Mouse (Mus musculus): ENCODE measurements around the gene Pfdn6.
"Not testable (repeated sequence)": the region's sequence is repeated elsewhere in the genome, so short reads cannot be mapped to it uniquely, and the experiment has no call there.

Pfdn6 gene

DNA sequence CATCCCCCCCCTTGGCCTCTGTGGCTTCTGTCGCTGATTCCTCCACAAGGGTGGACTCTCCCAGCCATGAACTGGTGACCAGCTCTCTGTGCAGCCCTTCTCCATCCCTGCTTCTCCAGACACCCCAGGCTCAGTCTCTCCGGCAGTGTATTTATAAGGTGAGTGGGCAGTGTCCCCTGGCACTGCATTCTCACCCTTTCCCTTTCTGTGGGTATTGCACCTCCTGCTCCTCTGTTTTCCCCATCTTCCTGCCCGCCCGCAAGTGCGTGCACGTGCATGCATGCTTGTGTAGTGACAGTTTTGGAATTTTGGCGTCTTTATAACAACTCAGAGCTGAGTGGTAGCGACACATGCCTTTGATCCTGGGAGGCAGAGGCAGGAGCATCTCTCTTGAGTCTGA, 26.2 kb downstream of the Pfdn6 start:
- no peak for DNase-seq

DNA sequence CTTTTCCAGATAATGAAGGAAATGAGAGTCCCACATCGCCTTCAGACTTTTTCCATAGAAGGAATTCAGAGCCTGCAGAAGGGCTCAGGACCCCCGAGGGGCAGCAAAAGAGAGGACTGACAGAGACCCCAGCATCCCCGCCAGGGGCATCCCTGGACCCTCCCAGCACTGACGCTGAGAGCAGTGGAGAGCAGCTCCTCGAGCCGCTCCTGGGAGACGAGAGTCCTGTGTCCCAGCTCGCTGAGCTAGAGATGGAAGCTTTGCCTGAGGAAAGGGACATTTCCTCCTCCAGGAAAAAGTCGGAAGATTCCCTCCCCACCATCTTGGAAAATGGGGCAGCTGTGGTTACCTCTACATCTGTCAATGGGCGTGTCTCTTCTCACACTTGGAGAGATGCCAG, 26.9 kb downstream of the Pfdn6 start:
- DNase-seq = no peak

DNA sequence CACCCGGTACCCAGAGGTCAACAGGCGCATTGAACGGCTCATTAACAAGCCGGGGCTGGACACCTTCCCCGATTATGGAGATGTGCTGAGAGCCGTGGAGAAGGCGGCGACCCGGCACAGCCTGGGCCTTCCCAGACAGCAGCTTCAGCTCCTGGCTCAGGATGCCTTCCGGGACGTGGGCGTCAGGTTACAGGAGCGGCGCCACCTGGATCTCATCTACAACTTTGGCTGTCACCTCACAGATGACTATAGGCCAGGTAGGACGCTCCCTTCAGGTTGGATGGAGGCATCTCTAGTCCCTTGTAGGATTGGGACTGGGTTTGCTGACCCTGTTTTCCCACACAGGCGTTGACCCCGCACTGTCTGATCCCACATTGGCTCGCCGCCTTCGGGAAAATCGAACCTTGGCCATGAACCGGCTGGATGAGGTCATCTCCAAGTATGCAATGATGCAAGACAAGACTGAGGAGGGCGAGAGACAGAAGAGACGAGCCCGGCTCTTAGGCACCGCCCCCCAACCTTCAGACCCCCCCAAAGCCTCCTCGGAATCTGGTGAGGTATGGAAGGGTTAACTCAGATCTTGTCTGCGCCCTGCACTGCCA, 28.2 kb downstream of the Pfdn6 start:
- peak in 1 of 2 experiments; percentile 12 for DNase-seq

DNA sequence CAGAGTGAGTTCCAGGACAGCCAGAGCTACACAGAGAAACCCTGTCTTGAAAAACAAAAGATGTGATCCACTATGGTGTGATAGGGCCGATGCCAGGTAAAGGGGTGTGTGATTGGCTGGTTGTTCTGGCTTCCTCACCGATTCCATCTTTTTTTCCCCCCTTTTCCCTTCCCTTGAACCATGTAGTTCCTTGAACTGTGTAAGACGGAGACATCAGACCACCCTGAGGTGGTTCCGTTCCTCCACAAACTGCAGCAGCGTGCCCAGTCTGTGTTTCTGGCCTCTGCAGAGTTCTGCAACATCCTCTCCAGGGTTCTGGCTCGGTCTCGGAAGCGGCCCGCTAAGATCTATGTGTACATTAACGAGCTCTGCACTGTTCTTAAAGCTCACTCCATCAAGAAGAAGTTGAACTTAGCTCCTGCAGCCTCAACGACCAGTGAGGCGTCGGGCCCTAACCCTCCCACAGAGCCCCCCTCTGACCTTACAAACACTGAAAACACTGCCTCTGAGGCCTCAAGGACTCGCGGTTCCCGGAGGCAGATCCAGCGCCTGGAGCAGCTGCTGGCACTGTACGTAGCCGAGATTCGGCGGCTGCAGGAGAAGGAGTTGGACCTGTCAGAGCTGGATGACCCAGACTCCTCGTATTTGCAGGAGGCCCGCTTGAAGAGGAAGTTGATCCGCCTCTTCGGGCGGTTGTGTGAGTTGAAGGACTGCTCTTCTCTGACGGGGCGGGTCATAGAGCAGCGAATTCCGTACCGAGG, 28.9 kb downstream of the Pfdn6 start:
- DNase-seq = no peak

DNA sequence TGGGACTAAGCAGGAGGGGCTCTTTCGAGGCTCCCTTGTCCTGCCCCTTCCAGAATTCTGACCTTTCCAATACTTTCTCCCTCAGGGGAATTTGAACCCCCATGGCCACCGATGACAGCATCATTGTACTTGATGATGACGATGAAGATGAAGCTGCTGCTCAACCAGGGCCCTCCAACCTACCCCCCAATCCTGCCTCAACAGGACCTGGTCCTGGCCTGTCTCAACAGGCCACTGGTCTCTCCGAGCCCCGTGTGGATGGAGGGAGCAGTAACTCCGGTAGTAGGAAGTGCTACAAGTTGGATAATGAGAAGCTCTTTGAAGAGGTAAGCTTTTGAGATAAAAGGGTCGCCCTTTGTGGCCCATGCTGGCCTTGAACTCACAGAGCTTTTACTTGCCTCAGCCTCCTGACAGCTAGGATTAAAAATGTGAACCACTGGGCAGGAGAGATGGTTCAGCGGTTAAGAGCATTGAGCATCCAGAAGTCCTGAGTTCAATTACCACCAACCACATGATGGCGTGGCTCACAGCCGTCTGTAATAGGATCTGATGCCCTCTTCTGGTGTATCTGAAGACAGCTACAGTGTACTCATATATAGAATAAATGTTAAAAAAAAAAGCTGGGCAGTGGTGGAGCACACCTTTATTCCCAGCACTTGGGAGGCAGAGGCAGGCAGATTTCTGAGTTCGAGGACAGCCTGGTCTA, 29.6 kb downstream of the Pfdn6 start:
- DNase-seq = no peak

DNA sequence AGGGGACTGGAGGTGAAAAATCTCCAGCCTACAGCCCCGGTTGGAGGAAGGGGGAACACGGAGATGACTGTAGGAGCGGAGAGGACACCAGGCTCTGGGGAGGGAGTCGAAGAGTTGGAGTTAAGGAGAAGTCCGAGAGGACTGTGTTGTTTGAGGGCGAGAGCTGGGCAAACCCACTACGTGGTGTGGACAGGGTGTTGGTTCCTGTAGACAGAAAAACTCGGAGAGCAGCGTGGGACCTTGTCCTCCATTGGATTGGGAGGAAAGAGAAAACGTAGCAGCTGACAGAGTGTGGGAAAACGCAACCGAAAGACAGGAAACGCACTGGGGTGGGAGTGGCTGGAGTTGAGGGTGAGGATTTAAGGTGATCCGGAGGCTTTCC, 30.3 kb downstream of the Pfdn6 start:
- DNase-seq = no peak

DNA sequence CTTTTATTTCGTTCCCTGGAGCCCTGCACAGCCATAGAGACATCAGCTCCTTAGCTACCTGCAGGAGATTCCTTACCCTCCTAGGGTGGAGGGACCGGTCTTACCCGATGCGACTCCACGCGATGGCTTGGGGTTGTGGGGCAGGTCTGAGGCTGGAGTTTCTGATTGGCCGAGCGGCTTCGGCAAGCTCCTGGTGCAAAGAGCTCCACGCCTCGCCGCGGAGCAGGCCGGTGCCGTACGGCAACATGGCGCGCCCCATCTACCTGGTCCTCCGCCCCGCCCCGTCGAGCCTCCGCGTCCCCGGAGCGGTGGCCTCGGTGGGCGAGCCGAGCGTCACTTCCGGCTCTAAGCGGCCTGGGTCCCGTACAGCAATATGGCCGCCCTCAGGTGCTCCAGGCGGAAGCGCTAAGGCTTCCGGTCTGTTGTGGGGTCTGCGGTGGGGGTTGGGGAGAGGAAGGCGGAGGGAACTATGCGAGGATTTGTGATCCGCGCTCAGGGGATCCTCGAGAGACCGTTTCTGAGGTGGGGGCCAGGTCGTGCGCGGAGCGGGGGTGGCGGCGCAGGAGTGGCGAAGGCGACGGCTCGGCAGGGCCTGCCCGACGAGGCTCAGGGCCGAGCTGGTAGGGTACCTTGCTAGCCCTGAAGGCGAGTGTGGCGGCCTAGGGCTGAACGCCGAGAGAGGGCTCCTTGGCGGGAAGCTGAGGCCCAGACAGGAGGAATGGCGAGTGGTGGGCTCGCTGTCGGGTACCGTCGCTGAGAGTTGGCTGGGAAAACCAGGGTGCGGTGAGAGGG, 30.9 kb downstream of the Pfdn6 start, which contains the start of gene Daxx:
Gene Daxx (plus strand): TSS at position 338 of the 792 bp plus-strand sequence.
- peak; percentile 99 for DNase-seq

DNA sequence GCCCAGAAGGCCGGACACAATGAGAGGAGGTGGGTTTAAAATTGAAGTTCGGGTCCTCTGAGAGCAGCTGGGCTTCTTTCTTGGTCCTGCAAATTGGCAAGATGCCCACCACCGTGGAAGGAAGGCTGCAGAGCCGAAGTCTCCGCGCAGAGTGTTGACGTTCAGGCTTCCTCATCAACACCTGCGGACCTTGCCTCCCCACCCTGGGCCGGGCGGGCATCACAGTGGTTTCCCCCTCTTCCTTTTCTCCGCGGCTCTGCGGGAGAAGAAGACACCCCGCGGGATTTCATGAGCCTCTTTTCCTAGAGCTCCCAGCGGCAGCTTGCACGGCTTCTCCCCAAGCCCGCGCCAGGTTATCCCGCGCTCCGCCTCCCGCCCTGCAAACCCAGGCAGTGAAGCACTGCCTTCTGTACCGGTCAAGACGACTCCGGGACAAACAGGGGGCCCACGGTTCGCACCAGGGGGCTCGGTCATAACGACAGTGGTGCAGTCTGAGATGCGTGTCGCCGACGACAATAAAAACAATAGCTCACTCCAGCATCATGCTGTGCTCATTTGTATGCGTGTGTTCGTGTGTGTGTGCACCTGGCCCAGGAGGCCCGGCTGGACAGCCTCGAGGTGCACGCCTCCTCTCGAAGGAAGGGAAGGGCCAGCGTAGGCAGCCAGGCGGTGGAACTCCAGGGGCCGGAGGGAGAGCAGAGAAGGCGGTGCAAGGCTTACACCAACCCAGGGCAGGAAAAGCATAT, 31.6 kb downstream of the Pfdn6 start:
- peak; percentile 60 to 68 for DNase-seq

DNA sequence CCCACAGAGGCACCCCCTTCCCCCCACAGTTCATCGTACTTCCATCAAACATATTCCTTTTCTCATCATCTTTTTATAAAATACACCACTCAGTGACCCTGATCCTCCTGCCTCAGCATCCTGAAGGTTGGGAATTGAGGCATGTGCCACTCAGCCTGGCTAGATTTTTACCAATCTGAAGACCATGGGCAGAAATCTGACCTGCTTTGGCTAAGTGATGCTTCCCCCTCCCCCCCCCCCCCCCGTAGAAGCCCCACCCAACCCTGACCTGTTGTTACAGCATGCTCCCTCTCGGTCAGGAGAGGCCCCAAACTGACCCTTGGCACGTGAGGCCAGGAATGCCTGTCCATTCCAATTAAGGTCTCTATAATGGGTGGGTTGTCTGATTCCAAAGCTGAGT, 35.3 kb downstream of the Pfdn6 start, which contains the start of gene Platr17:
Gene Platr17 (plus strand): TSS at position 301 of the 400 bp plus-strand sequence.
- not testable (repeated sequence) for DNase-seq

DNA sequence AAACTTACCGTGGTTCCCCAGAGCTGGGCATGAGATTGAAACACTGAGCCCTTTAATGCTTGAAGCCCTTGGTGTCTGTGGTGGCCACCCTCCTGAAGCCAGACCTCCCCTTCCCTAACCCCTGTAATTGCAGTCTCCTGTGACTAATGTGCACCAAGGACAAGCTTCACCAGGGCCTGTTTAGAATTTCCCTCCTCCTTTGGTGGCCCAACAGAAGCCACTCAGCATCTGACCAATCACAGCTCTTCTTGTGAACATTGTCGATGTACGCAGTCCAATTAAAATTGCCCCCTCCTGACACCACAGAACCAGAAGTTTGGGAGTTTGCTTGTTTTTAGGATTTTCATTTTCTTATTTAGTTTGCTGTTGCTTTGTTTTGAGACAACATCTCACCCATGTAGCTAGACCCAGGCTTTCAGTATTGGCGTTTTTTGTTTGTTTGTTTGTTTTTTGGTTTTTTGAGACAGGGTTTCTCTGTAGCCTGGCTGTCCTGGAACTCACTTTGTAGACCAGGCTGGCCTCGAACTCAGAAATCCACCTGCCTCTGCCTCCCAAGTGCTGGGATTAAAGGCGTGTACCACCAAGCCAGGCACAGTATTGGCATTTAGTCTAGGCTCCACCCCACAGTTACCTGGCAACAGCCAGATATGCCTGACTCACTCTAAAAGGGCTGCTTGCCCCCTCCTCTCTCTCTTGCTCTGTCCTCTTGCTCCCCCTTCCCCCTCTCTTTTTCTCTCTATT, 36.1 kb downstream of the Pfdn6 start:
- not testable (repeated sequence) for DNase-seq

DNA sequence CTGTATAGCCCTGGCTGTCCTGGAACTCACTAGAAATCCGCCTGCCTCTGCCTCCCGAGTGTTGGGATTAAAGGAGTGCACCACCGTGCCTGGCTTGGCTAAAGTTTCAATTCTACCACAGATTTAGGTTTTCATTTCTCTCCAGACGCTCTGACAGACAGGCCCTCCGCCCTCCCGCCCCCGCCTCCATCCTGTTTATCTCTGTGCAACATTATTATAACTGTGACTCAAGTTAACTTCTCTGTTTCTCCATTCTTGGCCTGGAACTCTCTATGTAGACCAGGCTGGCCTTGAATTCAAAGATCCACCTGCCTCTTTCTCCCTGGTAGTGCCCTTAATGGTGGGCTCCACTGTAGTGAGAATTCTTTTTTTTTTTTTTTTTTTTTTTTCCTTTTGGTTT, 37.7 kb downstream of the Pfdn6 start:
- DNase-seq = no peak

DNA sequence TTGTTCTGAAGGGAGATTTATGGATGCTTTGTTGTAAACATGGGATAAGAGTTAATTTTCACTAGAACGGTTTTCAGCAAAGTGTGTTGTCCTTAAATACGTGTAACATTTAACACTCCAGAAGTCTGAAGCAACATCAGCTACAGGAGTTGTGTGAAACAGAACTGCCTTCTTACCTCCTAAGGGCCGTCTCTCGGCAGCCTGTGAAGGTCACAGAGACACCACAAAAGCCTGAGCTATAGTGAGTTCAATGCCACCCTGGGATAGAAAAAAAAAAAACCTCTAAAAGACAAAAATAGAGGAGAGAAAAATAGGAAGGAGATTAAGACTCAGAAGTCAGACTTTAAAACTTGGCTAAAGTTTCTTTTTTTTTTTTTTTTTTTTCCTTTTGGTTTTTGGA, 38.1 kb downstream of the Pfdn6 start:
- no peak for DNase-seq

DNA sequence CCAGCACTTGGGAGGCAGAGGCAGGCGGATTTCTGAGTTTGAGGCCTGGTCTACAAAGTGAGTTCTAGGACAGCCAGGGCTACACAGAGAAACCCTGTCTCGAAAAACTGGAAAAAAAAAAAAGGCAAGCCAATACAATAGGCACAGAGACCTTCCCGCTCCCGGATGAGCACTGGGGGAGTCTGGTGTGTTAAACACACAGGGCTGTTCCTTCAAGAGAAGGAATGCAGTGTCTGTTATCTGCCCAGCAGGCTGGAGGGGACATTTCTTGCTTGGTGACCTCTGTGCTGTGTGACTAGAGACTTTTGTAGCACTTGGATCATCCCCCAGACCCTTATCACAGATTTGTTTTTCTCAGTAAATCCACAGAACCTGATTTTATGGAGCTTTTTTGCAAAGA, 38.5 kb downstream of the Pfdn6 start:
- no peak for DNase-seq

DNA sequence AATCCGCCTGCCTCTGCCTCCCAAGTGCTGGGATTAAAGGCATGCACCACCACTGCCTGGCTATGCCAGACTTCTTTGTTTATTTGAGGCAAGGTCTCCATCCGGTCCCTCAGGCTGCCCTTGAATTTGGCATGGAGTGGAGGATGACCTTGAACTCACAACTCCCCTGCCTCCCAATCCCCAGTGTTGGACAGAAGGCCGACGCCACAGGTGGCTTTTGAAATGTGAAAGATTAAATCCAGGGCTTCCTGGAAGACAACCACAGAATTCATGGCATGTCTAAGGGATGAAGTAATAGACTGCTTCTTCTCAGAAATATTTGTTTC, 39.2 kb downstream of the Pfdn6 start:
- no peak for DNase-seq

DNA sequence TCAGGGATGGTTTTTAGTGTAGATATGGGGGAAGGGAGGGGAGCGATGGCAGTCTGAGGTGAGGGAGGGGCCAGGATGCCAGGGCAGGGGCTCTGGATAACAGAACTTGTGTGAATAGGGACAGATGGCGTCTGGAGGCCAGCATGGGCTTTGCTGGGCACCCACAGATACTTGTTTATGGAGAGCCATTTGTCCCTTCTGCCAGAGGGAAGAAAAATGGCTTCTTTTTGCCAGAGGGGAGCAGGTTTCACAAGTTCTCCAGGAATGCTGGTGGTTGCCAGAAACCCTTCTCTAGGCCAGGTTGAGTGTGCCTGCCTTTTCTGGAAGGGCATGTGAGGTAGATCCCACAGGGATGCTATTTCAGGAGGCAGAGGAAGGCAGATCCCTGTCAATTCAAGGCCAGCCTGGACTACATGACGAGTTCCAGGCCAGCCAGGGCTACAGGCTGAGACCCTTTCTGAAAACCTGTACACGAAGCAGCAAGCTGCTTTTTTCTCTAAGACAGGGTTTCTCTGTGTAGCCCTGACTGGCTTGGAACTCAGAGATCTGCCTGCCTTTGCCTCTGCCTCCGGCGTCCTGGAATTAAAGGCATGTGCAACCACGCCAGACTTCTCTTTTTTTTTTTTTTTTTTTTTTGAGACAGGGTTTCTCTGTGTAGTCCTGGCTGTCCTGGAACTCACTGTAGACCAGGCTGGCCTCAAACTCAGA, 39.7 kb downstream of the Pfdn6 start:
- DNase-seq = no peak

DNA sequence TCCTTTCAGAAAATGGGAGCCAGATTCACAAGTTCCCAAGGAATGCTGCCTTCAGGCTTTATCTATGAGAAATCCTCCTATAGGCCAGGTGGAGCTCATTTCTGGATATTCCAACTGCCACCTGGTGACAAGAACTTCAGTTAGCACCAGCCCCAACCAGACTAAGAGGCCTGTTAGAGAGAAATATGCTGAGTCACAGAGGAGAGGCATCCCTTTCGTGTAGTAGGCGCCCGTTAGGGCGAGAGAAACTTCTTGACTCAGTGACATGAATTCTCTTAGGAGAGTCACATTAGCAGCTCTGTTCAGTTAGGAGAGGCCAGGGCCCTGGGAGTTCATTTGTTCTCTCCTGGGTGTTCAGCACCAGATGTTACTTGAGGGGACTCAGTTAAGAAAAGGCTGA, 40.5 kb downstream of the Pfdn6 start:
- no peak for DNase-seq

DNA sequence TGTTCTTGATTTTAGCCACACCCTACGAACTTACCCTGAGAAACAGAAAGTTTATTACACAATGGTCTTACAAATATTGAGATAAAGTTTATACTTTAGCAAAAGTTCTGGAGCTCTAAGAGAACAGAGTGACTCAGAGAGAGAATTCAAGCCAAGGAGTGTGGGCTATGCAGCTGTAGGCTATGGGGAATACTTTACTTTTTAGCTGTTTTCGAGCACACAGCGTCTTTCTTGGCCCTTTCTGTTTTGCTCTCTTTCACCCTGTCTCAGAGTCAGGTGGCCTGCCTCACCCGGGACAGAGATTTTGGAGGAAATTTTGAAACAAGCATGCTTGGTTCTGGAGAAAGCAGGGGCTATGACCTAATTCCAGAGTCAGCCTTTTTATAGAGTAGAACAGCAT, 42.0 kb downstream of the Pfdn6 start:
- DNase-seq = not testable (repeated sequence)

DNA sequence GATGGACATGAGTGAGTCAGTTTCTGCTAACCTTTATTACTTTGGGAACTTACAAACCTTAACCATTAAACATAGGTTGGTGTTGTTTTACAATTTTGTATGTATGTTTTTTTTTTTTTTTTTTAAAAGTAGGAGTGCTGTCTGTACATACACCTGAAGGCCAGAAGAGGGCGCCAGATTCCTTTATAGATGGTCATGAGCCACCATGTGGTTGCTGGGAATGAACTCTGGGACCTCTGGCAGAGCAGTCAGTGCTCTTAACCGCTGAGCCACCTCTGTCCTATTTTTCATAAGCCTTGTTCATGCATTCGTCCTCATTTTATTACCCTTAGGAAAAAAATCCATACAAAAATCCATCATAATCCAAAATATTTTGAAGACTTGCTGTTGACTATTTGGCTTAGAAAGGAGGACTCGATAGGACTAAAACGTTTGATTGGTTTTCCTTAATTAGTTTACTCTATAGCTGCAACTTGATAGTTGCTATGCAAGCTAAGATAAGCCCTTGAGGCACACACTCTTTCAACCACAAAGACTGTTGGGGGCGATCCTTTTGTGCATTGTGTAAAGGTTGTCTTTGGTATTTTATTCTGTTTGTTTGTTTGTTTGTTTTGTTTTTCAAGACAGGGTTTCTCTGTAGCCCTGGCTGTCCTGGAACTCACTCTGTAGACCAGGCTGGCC, 42.9 kb downstream of the Pfdn6 start:
- DNase-seq = peak; percentile 33 to 57

DNA sequence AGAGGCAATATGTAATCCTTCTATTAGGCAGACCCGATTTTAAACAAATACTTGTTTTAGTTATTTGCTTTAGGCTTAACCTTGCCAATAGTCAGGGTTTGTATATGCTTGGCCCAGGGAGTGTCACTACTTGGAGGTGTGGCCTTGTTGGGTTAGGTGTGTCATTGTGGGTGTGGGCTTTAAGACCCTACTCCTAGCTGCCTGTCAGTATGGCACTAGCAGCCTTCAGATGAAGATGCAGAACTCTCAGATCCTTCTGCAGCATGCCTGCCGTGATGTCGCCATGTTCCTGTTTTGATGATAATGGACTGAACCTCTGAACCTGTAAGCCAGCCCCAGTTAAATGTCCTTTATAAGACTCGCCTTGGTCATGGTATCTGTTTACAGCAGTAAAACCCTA, 47.1 kb downstream of the Pfdn6 start:
- not testable (repeated sequence) for DNase-seq

DNA sequence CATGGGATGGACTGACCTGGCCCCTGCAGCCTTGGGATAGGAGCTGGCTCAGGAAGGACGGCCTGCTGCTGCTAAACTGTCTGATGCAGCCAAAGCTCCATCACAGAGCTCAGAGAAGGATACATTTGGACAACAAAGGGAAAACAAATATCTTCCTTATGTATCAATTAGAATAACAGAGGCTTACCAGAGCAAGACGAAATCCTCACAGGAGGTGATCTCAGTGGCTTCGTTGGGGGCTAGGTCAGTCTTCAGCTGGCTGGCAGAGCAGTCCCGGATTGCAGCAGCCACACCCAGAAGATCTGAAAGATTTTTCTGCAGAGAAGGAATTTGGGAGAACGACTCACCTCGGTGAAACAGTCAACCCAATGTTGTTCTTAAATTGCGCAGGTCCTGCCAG, 47.7 kb downstream of the Pfdn6 start:
- DNase-seq = no peak

DNA sequence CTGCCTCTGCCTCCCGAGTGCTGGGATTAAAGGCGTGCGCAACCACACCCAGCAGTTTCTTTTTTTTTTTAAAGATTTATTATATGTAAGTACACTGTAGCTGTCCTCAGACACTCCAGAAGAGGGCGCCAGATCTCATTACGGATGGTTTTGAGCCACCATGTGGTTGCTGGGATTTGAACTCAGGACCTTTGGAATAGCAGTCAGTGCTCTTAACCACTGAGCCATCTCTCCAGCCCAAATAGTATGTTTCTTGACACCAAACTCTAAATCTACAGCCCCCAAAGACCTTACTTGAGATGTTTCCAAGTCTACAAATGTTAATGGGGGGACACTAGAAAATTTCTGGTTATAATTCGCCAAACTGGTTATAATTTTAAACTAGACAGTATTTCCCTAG, 48.3 kb downstream of the Pfdn6 start:
- not testable (repeated sequence) for DNase-seq

Data from cerebellum, adult 18-20 months (tissue).